Mouse (Mus musculus) ES-E14 (cell line): ENCODE measurements at regions not wholly inside any gene's neighbourhood (a gene's known extent, or its start where the extent isn't known, plus 50 kb on each side); places are given as distances from the start of the nearest gene placed in this dataset.
A peak's percentile ranks its signal among the peaks of the same experiment; 100 is the strongest.
"Not testable (repeated sequence)": the region's sequence is repeated elsewhere in the genome, so short reads cannot be mapped to it uniquely, and the experiment has no call there.

Experiments used
- DNase-seq: peaks from one replicate; pipeline ENCODE4 v3.0.0-alpha.2; 2013; ENCODE audit warnings: low read depth, low spot score
- H3K27ac ChIP-seq: 2 replicates; pipeline ENCODE4 v1.5.1; 2012; ENCODE audit warnings: low read depth, mild to moderate bottlenecking, low read length, moderate library complexity, mixed read lengths; ENCODE audit not compliant: poor library complexity, insufficient read depth, severe bottlenecking
- H3K36me3 ChIP-seq: 2 replicates; pipeline ENCODE4 v1.6.1; 2012; ENCODE audit warnings: mild to moderate bottlenecking, low read length, moderate library complexity, mixed read lengths; ENCODE audit not compliant: control insufficient read depth, poor library complexity, insufficient read depth, severe bottlenecking
- H3K4me1 ChIP-seq, 2 experiments: fragments of 150-350 bp in 1 of 2; sonication (generic) in 1 of 2; 2 replicates each; pipeline ENCODE4 v1.6.1; 2012; ENCODE audit warnings: low read length in 2 of 2, mild to moderate bottlenecking in 1 of 2, mixed read lengths in 1 of 2; ENCODE audit not compliant: control insufficient read depth in 2 of 2, insufficient read depth in 2 of 2, poor library complexity in 1 of 2
- H3K4me3 ChIP-seq, 2 experiments: fragments of 150-350 bp in 1 of 2; sonication (generic) in 1 of 2; 2 replicates each; pipeline ENCODE4 v1.5.1; 2012; ENCODE audit warnings: low read length in 2 of 2, low read depth in 1 of 2, mild to moderate bottlenecking in 1 of 2, mixed read lengths in 1 of 2; ENCODE audit not compliant: insufficient read depth in 1 of 2, poor library complexity in 1 of 2, severe bottlenecking in 1 of 2
- H3K9ac ChIP-seq: 2 replicates; pipeline ENCODE4 v1.6.1; 2012; ENCODE audit warnings: low read depth, mild to moderate bottlenecking, low read length, mixed read lengths; ENCODE audit not compliant: poor library complexity, insufficient read depth, severe bottlenecking
- H3K9me3 ChIP-seq: fragments of 150-350 bp; sonication (generic); 2 replicates; pipeline ENCODE4 v1.6.1; 2012; ENCODE audit warnings: low read depth, mild to moderate bottlenecking, low read length; ENCODE audit not compliant: control insufficient read depth, insufficient read depth
- CHD2 ChIP-seq: IDR thresholded peaks from 2 replicates; pipeline ENCODE4 v1.6.1; 2014; ENCODE audit warnings: mild to moderate bottlenecking, low read depth, low read length, inconsistent platforms
- HCFC1 ChIP-seq: IDR thresholded peaks from 2 replicates; pipeline ENCODE4 v1.6.1; 2012; ENCODE audit warnings: low read length, inconsistent platforms, borderline replicate concordance; ENCODE audit not compliant: insufficient read depth
- MAFK ChIP-seq: IDR thresholded peaks from 2 replicates; pipeline ENCODE4 v1.6.1; 2014; ENCODE audit warnings: mild to moderate bottlenecking, low read depth, low read length, inconsistent platforms; ENCODE audit not compliant: insufficient read depth
- ZC3H11A ChIP-seq: IDR thresholded peaks from 2 replicates; pipeline ENCODE4 v1.6.1; 2012; ENCODE audit warnings: low read depth, mild to moderate bottlenecking, inconsistent platforms, low read length, borderline replicate concordance
- ZNF384 ChIP-seq: IDR thresholded peaks from 2 replicates; pipeline ENCODE4 v1.6.1; 2012; ENCODE audit warnings: low read depth, low read length, inconsistent platforms
- in situ Hi-C, 2 experiments: fragments of 600-800 bp; cut with MboI; formaldehyde crosslinking; loops; one replicate each; pipeline ENCODE4 v1.15.1; 2025; ENCODE audit warnings: low sequenced_read_pairs in 2 of 2, inconsistent platforms in 1 of 2; ENCODE audit not compliant: unreplicated experiment in 2 of 2

DNA sequence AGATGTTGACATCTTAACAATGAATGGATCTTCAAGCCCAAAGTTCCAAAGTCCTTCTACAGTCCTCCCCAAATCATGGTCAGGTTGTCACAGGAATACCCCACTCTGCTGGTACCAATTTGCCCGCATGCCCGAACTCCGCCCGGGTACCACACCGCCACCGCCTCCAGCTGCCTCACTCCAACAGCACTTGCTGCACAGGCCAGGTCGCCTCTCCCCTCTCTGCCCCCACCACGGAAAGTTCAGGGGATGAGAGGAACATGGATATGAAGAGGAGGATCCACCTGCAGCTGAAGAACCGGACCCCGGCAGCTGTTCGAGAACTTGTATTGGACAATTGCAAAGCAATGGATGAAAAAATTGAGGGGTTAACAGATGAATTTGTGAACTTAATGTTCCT, 74.4 kb upstream of the Brinp3 start:
- Histone ChIP-seq H3K9ac (no peak overlapping the region), H3K4me1 (0 out of 4 replicates have a peak, but pooled peaks cover 0 to 2% of the 10 kb centered on the region in 2 experiments), H3K36me3 (no peaks in the 10 kb centered on the region), H3K27ac (no peak overlapping the region), H3K9me3 (no peaks in the 10 kb centered on the region), H3K4me3 (no peak overlapping the region)
- no peak for TF ChIP-seq MAFK
- TF ChIP-seq CHD2 = no peak
- TF ChIP-seq HCFC1 = no peak
- TF ChIP-seq ZC3H11A = no peak
- no peak for TF ChIP-seq ZNF384
- in situ Hi-C loops = no loop called here
- DNase-seq = no peak

- in situ Hi-C loops, H3K9me3 ChIP-seq, H3K4me1 ChIP-seq, H3K36me3 ChIP-seq, H3K9ac ChIP-seq, H3K4me3 ChIP-seq: not testable (repeated sequence)
- TF ChIP-seq MAFK (0 out of 2 replicates have a peak, but pooled peaks have one; percentile 23), CHD2 (peak; percentile 47; the same call in 1 of the 2 replicates)
- peak; percentile 64 for DNase-seq
- H3K27ac ChIP-seq = peak overlapping the region; percentile 83
Observed at GRCm38 (mm10) chr1:146426848-146427247, 67.7 kb upstream of the Brinp3 start.

DNA sequence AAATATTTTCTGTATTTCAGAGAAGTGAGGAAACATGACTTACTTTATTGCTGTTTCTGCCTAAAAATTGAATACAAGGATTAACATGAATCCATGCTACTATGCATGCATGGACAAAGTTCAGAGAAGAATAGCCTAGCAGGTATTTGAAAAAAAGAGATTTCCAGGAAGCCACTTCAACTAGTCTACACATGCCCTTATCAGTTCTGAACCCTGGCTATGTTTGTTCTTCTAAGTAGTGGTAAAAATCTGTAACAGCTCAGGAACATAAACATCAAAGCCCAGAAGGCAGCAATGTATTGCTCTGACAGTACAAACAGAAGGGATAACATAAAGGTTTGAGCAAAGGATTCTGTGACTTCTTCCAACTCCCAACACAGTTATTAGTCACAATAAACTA, 52.0 kb upstream of the Brinp3 start:
- Histone ChIP-seq H3K27ac (no peak overlapping the region), H3K4me3 (no peak overlapping the region), H3K9ac (no peak overlapping the region), H3K9me3 (no peaks in the 10 kb centered on the region), H3K36me3 (no peaks in the 10 kb centered on the region), H3K4me1 (no peaks in the 10 kb centered on the region)
- in situ Hi-C loops = no loop called here
- no peak for TF ChIP-seq ZNF384
- no peak for TF ChIP-seq HCFC1
- TF ChIP-seq ZC3H11A = no peak
- no peak for TF ChIP-seq MAFK
- no peak for TF ChIP-seq CHD2
- no peak for DNase-seq
